Mouse (Mus musculus): ENCODE data around the gene 1700022I11Rik.

DNA sequence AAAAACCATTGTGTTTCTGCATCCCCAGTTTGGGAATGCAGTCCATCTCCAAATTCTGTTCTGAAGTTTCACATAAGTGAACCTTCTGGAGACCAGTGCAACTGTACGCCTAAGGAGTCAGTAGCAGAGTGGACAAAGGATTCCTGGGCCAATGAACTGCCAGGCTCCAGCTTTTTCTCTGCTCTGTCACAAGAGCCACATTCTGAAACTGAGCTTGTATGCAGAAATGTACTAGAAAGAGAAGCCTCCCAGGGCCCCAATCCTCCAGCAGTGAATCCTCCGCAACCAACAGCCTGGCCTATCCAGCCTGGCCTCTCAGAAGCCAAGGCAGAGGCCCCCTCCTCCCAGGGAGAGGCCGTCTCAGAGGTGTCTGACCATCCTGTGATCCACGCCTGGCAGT lies 3.5 kb downstream of the 1700022I11Rik start:
- TF ChIP-seq CTCF (IDR thresholded peaks at IDR 0.05): no peak
- TF ChIP-seq EP300 (IDR thresholded peaks at IDR 0.05): no peak

All from lung, postnatal 0 days (tissue).